Mouse (Mus musculus) bone marrow, adult 2 months (tissue): ENCODE measurements around the gene Gm14226.

ENCODE experiments used
- CTCF ChIP-seq: fragments of 200-500 bp; IDR thresholded peaks from 2 replicates; pipeline ENCODE4 v1.5.1; 2011; ENCODE audit warnings: low read length, control low read depth; ENCODE audit not compliant: control insufficient read depth, insufficient read depth
- POLR2A ChIP-seq: fragments of 200-500 bp; IDR thresholded peaks from 2 replicates; pipeline ENCODE4 v1.6.1; 2011; ENCODE audit warnings: low read depth, mild to moderate bottlenecking, control low read depth, low read length, borderline replicate concordance; ENCODE audit not compliant: control insufficient read depth

DNA sequence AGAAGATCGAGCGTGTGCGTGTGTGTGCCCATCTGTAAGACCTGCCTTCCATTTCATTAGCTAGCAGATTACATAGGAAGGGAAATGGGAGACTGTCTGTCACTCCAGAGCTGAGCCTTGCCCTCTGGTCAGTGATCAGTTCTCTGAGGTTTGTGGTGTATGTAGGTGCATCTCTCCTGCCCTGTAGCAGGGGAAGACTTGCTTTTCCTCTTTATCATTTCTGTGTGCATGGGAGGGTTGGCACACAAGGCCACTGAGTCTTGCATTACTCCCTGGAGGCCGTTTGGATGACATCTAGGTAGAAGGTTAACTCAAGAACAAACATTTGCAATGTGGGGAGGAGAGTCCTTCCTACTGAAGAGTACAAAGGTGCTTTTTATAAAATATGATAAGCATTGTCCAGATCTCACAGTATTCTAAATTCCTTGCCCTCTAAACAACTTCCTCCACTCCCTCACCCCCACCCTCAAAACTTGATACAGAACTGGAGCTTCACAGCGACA, 38.1 kb downstream of the Gm14226 start:
- TF ChIP-seq CTCF: no peak
- TF ChIP-seq POLR2A: no peak
